Mouse (Mus musculus): Measurements from ENCODE around the gene Cep350.

DNA sequence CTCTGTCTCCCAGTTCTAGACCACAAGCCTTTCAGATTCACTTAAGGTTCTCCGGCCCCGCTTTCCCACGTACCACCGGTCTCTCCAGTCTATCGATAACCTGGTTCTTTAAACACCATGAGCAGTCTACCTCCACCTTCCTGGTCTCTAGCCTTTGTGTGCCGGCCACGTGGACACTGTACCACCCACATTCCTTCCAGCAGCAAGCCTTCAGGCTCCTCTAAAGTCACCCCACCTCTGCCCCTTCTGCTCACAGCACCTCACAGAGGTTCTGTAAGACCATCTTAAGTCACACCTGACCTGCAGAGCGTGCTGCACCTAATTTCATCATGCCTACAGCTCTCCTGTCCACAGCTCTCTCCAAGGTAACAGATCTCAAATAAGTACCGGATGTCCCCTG is 139.4 kb downstream of the Cep350 start:
- TF ChIP-seq CTCF (IDR thresholded peaks at IDR 0.05; ENCODE audit: extremely low read depth, insufficient read depth, low read length) (no peak), POLR2A (IDR thresholded peaks at IDR 0.05; ENCODE audit: extremely low read depth, insufficient read depth, low read length) (no peak)

Measured in cortical plate, adult 2 months (tissue).